Mouse (Mus musculus) liver, embryonic 11.5 days (tissue): ENCODE data around the gene Henmt1. TPM values are rescaled to one million over a fixed set of nuclear protein-coding genes. Genes with fewer than 3 reads are reported as not detected.

ENCODE experiments used
- ATAC-seq: fragments of 200-750 bp; cut with Nextera tagmentation; replicated peaks from 2 replicates; pipeline ENCODE4 v1.8.0; 2017; ENCODE audit warnings: moderate number of reproducible peaks, mild to moderate bottlenecking, moderate TSS enrichment, moderate library complexity; ENCODE audit not compliant: low FRiP score
- DNase-seq: peaks from one replicate; pipeline ENCODE4 v3.0.0-alpha.2; 2017; ENCODE audit warnings: low spot score
- H3K27ac ChIP-seq: fragments of 300-500 bp; sonication (generic); 2 replicates; pipeline ENCODE4 v1.5.1; 2014; ENCODE audit warnings: mild to moderate bottlenecking, low read depth, low read length, control low read depth
- H3K27me3 ChIP-seq: fragments of 300-500 bp; sonication (generic); replicated peaks from 2 replicates; pipeline ENCODE4 v1.6.1; 2014; ENCODE audit warnings: low read length, mixed read lengths; ENCODE audit not compliant: control insufficient read depth, insufficient read depth
- H3K36me3 ChIP-seq: fragments of 300-500 bp; sonication (generic); 2 replicates; pipeline ENCODE4 v1.6.1; 2014; ENCODE audit warnings: mild to moderate bottlenecking, low read length, moderate library complexity, mixed read lengths; ENCODE audit not compliant: control insufficient read depth, insufficient read depth
- H3K4me1 ChIP-seq: fragments of 300-500 bp; sonication (generic); replicated peaks from 2 replicates; pipeline ENCODE4 v1.6.1; 2014; ENCODE audit warnings: low read length, mixed read lengths; ENCODE audit not compliant: control insufficient read depth, insufficient read depth
- H3K4me2 ChIP-seq: fragments of 300-500 bp; sonication (generic); 2 replicates; pipeline ENCODE4 v1.6.1; 2014; ENCODE audit warnings: mild to moderate bottlenecking, control low read depth, moderate library complexity
- H3K4me3 ChIP-seq: fragments of 300-500 bp; sonication (generic); 2 replicates; pipeline ENCODE4 v1.5.1; 2014; ENCODE audit warnings: low read depth, low read length, control low read depth
- H3K9ac ChIP-seq: fragments of 300-500 bp; sonication (generic); 2 replicates; pipeline ENCODE4 v1.6.1; 2014; ENCODE audit warnings: low read depth, low read length, control low read depth
- H3K9me3 ChIP-seq: fragments of 300-500 bp; sonication (generic); 2 replicates; pipeline ENCODE4 v1.6.1; 2016; ENCODE audit warnings: low read length, inconsistent platforms, mixed read lengths; ENCODE audit not compliant: control insufficient read depth
- WGBS: fragments of 180-500 bp; shearing (Covaris S2); extraction: QIAGEN DNeasy Blood & Tissue Kit; methylation state at CpG from one replicate; pipeline ENCODE4 v1.1.7; 2014; 5-methylcytosine and 5-hydroxymethylcytosine counted together
- polyA plus RNA-seq: library from polyadenylated mRNA; unstranded; fragments of >200 nt; fragmentation: Nextera tagmentation; extraction: Ambion mirVana; gene quantifications from 2 replicates; pipeline ENCODE4 v1.2.1, GENCODE M21; 2014

Gene Henmt1
- polyA plus RNA-seq, 1 experiment from 2014 or later: 0.29 TPM

DNA sequence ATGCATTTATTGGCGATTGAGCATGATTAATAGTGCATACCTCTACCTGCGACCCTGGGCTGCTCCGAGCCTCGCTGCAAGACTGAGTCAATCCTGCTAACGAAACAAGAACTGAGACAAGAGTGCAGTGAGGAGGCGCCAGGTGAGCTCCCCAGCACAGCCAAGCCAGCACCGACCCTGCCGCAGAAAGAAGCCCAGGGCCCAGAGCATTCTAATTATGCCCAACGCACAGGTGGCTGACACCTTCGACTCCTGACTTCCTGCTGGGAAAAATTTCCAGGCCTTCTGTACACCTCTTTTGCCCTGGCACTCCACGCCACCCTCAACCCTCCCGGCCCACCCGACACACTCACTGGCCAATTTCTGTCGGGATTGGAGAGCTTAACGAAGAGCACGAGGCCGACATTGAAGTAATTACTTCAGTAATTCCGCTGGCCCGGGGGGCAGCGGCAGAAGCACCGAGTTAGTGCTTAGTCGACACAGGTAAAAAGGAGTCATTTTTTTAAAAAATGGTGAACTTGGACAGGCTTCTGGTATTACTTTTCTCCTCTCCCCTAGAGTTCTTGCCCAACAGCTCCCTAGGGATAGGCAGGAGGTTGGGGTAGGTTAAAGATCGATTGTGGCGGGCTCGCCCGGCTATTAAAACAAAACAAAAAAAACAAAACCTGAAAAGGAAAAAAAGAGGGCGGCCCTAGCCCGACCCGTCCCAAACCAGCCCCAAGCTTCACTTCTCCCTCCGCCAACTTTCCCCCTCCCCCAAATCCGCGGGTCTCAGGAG lies 29.2 kb upstream of the Henmt1 start:
- peak overlapping the region; percentile 99 for H3K9ac ChIP-seq
- under 1% methylated on average over 31 of the region's 32 CpGs for WGBS
- ATAC-seq (no peak), DNase-seq (peak; percentile 47)
- H3K4me1 ChIP-seq: peaks cover 11% of the 10 kb centered on the region
- peak overlapping the region; percentile 99 for H3K27ac ChIP-seq
- H3K27me3 ChIP-seq: no peaks in the 10 kb centered on the region
- H3K36me3 ChIP-seq: peaks cover 7% of the 10 kb centered on the region
- H3K4me3 ChIP-seq: peak overlapping the region; percentile 96
- H3K4me2 ChIP-seq: peak overlapping the region; percentile 83
- no peaks in the 10 kb centered on the region for H3K9me3 ChIP-seq

DNA sequence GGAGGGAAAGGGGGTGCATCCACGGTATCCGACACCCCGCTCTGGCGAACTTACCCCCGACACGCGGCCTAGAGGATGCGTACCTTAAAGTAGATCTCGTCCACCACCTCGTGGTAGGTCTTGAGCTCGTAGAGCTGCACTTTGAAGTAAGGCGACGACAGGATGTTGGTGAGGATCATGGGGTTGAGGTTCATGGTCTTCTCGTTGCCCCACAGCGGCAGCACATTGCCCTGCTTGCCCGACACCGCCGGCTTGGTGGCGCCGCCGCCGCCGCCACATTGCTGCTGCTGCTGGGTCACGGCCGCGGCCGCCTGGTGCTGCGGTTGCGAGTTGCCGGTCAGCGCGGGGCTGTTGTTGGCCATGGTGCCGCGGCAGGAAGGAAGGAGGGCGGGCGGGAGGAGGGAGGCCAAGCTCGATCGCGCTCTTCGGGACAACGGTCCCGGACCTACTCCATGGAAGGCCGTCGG lies 28.6 kb upstream of the Henmt1 start:
- Histone ChIP-seq H3K9ac (peak overlapping the region; percentile 99), H3K27me3 (no peaks in the 10 kb centered on the region), H3K4me3 (peak overlapping the region; percentile 96), H3K27ac (peak overlapping the region; percentile 99), H3K9me3 (no peaks in the 10 kb centered on the region), H3K4me1 (peaks cover 11% of the 10 kb centered on the region), H3K4me2 (peak overlapping the region; percentile 83), H3K36me3 (peaks cover 3% of the 10 kb centered on the region; the same call in 1 of the 2 replicates)
- ATAC-seq (peak; percentile 79), DNase-seq (no peak)
- under 1% methylated on average over 44 of the region's 44 CpGs for WGBS

DNA sequence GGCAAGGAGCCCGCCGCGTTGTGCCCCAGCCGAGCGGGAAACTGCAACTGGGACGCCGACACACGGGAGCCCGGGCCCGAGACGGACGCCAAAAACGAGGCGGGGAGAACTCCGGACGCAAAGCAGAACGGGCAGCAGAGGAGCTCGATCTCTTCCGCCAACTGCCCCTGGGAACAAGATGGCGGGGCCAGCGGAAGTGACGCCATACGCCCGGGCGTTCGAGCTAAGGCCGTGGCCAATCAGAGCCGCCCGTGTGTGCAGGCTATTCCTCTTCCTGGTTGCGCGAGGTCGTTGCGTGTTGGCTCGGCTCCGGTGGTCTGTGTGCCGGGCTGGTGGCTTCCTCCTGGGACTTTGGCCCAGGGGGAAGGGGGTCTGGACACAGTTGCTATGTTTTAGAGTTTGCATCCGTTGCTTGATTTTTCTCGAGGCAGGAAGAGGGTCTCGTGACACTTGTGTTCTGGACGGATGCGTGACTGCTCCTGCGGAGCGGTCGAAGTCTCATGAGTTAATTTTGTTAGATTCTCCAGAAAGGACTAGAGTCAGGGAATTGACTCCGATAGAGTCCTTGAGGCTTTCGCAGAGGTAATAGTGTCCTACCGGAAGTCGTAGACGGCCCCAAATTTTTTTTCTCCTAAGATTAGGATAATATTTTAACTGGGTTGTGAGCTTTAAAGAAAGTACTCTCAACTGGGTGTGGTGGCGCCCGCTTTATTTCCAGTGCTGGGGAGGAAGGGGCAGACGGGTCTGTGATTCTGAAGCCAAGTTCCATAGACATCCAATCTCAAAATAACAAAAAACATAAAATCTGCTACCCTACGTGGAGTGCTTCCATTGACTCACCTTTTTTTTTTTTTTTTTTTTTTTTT lies 27.9 kb upstream of the Henmt1 start, which contains the start of gene Prpf38b:
Prpf38b (minus strand) TSS at position 180 of the 866 bp plus-strand sequence.
- DNase-seq (peak; percentile 95), ATAC-seq (peak; percentile 96)
- peaks cover 3% of the 10 kb centered on the region; the same call in 1 of the 2 replicates for H3K36me3 ChIP-seq
- peaks cover 11% of the 10 kb centered on the region for H3K4me1 ChIP-seq
- no peaks in the 10 kb centered on the region for H3K27me3 ChIP-seq
- peak within 1 kb of the TSS; percentile 99 for H3K9ac ChIP-seq
- peak within 1 kb of the TSS; percentile 99 for H3K27ac ChIP-seq
- no peaks in the 10 kb centered on the region for H3K9me3 ChIP-seq
- H3K4me3 ChIP-seq: peak within 1 kb of the TSS; percentile 96
- H3K4me2 ChIP-seq: peak within 1 kb of the TSS; percentile 83
- WGBS: under 1% methylated on average over 53 of the region's 53 CpGs

DNA sequence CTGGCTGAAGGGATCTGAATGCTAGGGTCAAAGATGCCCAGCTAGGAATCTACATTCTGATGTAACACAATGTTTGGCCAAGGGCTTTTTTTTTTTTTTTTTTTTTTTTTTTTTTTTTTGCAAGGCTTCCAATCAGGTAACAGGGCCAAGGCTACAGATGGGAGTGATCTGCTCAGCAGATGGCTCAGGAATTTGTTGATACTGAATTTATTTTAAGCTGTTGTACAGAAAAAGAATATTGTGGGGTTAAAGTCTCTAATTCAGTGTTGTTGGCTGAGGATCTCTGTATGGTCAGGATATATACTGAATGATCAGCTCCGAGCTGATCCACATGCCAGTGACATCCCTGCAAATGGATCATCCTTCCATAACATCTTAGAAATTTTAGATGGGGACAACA lies 23.7 kb upstream of the Henmt1 start:
- Histone ChIP-seq H3K27me3 (no peaks in the 10 kb centered on the region), H3K4me2 (no peak overlapping the region), H3K4me3 (no peak overlapping the region), H3K9me3 (no peaks in the 10 kb centered on the region), H3K4me1 (0 out of 2 replicates have a peak, but pooled peaks cover 2% of the 10 kb centered on the region), H3K27ac (no peak overlapping the region), H3K36me3 (no peaks in the 10 kb centered on the region), H3K9ac (no peak overlapping the region)
- 90% methylated on average over 1 of the region's 1 CpGs for WGBS
- no peak for DNase-seq
- ATAC-seq: no peak

DNA sequence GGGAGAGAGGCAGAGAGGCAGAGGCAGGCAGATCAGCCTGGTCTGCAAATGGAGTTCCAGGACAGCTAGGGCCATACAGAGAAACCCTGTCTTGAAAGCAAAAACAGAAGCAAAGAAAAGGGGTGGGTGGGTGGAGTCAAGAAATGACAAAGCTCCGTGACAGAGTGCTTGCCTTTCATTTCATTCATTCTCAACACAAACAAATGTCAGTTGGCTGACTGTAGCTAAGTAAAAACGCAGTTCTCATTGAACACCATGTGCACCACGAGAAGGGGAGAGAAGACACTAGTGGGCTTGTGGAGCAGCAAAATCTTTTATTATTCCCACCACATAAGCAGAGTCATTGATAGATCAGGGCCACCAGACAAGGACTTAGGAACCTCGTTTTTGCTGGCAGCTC lies 22.8 kb upstream of the Henmt1 start:
- Histone ChIP-seq H3K4me2 (no peak overlapping the region), H3K4me1 (peaks cover 6% of the 10 kb centered on the region; the same call in 1 of the 2 replicates), H3K4me3 (no peak overlapping the region), H3K9ac (no peak overlapping the region), H3K27ac (no peak overlapping the region), H3K27me3 (no peaks in the 10 kb centered on the region), H3K36me3 (no peaks in the 10 kb centered on the region), H3K9me3 (no peaks in the 10 kb centered on the region)
- WGBS: 59% methylated on average over 4 of the region's 4 CpGs
- no peak for DNase-seq
- ATAC-seq: no peak

DNA sequence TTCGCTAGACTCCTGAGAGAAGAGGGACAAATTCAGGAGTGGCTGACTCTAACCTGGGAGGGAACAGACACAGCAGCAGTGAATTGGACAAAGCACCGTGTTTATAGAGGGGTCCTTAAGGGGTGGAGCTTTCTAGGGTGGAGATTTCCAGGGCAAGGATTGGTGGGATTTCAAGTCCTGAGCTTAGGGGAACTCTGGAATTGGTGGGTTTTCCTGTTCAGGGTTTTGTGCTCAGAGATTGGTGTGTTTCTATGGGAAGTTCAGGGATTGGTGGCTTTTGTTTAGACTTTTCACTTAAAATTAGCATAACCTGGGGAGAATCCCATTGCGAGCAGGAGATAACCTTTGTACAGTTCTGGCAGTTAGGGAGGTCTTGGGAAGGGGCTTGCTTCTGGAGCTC lies 21.7 kb upstream of the Henmt1 start:
- H3K4me3 ChIP-seq: no peak overlapping the region
- whole genome bisulfite sequencing: 68% methylated on average over 3 of the region's 3 CpGs

DNA sequence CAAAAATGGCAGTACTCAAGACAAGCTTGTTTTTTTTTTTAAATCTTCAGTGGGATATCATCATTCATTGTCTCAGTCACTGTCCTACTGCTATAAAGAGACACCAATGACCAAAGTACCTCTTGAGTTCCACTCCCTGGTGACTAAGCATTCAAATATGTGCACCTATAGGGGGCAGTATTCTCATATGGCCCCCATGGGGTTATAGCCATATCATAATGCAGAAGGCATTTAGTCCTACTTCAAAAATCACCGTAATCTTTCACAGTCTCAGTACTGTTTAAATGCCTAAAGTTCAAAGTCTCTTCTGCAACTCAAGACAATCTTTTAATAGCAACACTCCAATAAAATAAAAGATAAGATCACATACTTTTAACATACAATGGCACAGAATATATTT lies 20.8 kb upstream of the Henmt1 start:
- no peak for ATAC-seq
- DNase-seq: no peak
- H3K9me3 ChIP-seq: no peaks in the 10 kb centered on the region
- no peak overlapping the region for H3K4me2 ChIP-seq
- H3K9ac ChIP-seq: no peak overlapping the region
- WGBS: 96% methylated on average over 1 of the region's 1 CpGs
- no peak overlapping the region for H3K4me3 ChIP-seq
- H3K4me1 ChIP-seq: peaks cover 13% of the 10 kb centered on the region
- H3K36me3 ChIP-seq: no peaks in the 10 kb centered on the region
- H3K27ac ChIP-seq: no peak overlapping the region
- no peaks in the 10 kb centered on the region for H3K27me3 ChIP-seq

More for the DNA sequence above, 21.7 kb upstream of the Henmt1 start:
- DNase-seq: no peak
- H3K9me3 ChIP-seq: no peaks in the 10 kb centered on the region
- no peak overlapping the region for H3K4me2 ChIP-seq
- peaks cover 13% of the 10 kb centered on the region for H3K4me1 ChIP-seq
- no peak for ATAC-seq
- H3K9ac ChIP-seq: no peak overlapping the region
- no peaks in the 10 kb centered on the region for H3K36me3 ChIP-seq
- no peaks in the 10 kb centered on the region for H3K27me3 ChIP-seq
- no peak overlapping the region for H3K27ac ChIP-seq

DNA sequence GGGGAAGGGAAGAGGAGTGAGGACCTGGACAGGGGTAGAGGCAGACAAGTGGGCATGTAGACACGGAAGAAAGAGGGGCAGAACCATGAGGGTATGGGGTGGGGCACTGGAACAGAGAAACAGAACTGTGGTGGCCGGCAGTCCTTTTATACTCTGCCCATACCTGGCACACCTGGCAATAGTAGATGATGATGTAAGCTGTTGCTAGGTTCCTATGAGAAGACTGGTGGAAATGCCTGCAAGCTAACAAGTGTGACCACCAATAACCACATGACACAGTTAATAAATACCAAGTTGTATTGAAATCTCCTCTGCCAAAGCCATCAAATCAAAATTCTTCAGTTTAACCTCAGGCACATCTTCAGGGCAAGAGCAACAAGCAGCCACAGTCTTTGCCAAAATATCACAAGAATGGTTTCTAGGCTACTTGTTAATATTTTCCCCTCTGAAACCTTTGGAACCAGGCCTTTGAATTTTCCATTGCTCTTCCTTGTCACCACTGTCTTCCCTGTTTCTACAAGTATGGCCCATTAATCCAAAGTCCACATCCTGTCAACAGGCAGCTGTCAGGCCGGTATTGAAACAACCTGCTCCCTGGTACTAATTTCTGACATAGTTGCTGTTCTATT lies 19.1 kb upstream of the Henmt1 start:
- no peak overlapping the region for H3K4me2 ChIP-seq
- no peak overlapping the region for H3K4me3 ChIP-seq
- no peak for DNase-seq
- H3K9me3 ChIP-seq: no peaks in the 10 kb centered on the region
- H3K9ac ChIP-seq: no peak overlapping the region
- 84% methylated on average over 3 of the region's 3 CpGs for WGBS
- no peak overlapping the region for H3K27ac ChIP-seq
- ATAC-seq: no peak
- no peaks in the 10 kb centered on the region for H3K36me3 ChIP-seq
- H3K4me1 ChIP-seq: peaks cover 13% of the 10 kb centered on the region
- no peaks in the 10 kb centered on the region for H3K27me3 ChIP-seq
